Mouse (Mus musculus): ENCODE measurements around the gene Ctf2.

DNA sequence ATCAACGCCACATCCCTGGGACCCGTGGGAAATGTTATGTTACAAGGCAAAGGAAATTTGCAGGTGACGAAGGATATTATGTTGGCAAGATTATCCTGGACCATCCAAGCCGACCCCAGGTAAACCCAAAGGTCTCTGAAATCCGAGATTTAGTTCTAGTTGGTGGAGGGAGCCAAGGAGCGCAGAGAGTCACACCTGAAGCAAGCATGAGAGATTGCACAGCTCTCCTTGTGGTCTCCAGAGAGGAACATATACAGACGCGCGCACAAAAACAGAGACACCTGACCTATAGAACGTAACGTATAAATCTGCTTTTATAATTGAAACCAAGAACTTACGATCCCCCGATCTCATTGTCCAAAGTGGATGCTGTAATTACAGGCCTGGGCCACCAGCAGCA is 51.4 kb downstream of the Ctf2 start:
- TF ChIP-seq CTCF (conservative IDR thresholded peaks at IDR 0.05; ENCODE audit: insufficient read depth, insufficient read length, low read depth, low read length) (no peak), POLR2A (IDR thresholded peaks at IDR 0.05; ENCODE audit: low read depth, low read length) (no peak)

Data from kidney, adult 2 months (tissue).